Mouse (Mus musculus) lung, postnatal 25 days (tissue): ENCODE measurements around the gene C130050O18Rik.
"Not testable (repeated sequence)": the region's sequence is repeated elsewhere in the genome, so short reads cannot be mapped to it uniquely, and the experiment has no call there.

Source experiments
- DNase-seq: peaks from one replicate; pipeline ENCODE4 v3.0.0; 2022; ENCODE audit warnings: low spot score

The C130050O18Rik gene

DNA sequence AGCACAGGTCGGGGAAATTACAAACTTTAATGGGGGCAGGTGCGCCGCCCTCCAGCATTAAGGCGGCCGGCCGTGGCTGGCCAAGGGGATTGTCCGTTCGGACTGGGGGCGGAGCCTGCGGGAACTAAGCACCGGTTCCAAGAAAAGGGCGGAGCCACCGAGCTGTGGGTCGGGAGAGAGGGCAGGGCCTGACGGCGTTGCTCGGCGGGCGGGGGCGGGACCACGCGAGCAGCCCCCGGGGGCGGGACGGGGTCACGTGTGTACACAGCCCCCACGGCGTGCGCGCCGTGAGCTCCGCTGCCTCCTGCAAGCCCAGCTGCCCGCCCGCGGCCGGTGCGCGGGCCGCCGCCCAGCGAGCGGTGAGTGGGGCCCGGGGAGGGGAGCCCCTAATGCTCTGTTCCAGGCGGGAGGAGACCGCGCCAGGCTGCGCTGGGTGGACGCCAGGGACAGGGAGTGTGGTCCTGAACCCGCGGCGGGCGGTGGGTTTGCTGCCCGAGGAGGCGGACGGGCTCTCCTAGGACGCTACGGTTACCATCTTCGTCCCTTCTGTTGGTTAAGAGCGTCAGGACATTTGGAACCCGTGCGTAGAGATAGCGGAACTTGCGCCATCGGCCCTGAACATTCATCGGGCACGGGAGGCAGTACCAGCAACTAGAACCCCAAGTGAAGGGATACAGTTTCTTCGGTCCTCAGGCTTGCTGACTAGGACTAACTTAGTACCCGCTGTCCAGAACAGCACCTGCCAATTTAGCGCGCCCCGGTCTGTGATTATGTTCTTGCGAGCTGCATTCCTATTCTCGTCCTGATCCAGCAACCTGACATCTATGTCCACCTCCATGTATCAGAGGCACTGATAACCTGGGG, 24.5 kb upstream of the C130050O18Rik start:
- DNase-seq: peak; percentile 98

DNA sequence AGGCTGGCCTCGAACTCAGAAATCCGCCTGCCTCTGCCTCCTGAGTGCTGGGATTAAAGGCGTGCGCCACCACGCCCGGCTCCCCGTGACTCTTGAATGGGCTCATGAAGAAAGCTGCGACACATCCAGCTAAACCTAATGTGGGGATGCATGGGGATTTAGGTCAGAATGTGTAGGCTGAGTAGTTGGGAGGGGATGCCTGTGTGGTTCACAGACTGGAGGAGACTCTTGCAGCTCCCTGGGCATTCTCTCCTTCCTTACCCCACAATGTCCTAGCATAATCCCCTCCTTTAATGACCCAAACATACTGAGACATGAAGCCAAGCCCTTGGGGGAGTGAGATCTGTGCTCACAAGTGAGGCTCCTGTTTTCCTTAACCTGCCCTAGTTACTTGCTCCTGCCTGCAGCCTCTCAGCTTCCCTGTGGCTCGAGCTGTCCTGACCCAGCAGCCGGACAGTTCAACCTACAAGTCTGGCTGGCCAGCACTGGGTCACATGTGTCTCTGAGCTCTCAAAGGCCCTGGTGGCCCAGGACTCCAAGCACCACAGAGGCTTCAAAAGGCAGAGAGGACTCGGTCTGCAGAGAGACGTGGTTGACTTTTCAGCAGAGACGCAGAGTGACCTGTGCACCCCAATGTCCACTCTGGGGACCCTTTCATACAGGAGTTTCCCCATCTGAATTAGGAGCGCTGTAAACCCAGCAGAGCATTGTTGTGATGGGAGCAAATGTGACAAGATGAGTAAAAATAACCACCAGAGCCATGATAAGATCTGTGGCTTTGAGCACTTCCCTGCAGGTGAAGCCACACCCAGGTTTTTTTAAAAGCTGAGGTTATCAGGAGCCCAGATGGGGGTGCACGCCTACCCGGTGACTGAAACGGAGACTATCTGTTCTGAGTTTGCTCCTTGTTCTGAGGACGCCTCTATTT, 23.2 kb upstream of the C130050O18Rik start:
- peak; percentile 71 for DNase-seq

DNA sequence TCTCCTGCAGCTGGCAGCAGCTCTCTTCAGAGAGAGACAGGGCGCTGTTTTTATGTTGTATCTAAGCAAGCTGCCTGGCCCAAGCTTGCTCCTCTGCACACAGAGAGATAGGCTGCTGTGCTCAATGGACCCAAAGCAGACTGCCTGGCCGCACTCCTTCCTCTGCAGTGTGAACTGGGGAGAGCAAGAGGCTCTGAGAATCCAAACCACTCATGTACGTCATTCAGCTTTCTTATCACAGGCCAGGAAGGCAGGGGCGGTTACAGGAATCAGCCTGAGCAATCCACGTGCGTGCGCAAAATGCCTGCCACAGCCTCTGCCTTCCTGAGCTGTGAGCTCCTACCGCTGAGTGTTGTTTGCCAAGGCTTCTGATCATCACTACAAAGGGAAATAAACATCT, 22.3 kb upstream of the C130050O18Rik start:
- peak; percentile 90 for DNase-seq

DNA sequence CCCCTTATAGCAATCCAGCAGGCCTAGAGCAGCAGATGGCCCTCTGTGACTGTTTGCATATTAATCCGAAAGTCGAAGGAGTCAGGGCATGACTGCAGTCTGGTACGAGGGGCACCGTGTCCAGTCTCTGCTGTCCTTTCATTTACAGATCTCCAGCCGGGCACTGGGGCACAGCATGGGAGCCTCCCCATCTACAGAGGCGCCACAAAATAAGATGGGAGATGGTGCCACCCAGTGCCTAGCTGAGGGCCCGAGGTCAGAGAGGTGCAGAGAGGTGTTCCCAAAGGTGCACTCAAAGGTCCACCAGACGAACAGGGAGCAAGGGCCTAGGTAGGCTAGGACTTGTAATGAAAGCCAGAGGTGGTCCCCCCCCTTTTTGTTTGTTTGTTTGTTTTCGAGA, 21.8 kb upstream of the C130050O18Rik start:
- no peak for DNase-seq

DNA sequence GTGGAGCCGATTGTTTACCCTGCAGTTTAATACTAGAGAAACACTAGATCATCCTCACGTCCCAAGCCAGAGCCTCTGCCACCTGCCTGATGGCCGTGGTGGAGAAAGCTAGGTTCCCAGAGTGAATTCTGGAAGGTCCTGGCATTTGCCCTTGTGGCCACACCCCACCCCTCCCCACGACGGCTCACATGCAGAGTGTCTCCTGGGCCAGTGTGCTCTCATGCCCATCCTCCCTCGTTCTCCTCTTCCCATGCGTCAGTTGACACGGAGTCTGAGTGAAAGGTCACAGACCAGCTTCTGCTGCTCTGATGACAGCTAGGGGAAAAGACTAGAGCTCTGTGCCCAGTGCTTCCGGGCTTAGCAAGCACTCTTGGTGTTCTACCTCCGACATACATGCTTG, 20.5 kb upstream of the C130050O18Rik start:
- peak; percentile 76 for DNase-seq

DNA sequence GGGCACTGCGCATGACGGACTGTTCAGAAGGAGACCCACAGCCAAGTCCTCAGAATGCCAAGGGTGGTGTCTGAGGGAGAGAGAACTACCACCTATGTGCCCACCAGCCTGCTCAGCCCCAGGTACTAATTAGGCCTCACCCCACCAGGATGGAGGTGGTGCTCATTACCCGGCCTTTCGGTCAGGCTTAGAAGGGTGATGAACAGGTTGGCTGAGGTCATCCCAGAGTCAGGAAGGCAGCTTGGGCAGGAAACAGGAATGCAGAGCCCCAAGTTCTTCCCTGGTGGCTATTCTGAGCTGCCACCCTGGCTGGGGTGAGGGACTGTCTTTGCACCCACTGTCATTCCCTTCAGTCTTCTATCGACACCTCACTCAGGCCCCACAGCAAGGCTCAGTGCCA, 19.0 kb upstream of the C130050O18Rik start:
- no peak for DNase-seq

DNA sequence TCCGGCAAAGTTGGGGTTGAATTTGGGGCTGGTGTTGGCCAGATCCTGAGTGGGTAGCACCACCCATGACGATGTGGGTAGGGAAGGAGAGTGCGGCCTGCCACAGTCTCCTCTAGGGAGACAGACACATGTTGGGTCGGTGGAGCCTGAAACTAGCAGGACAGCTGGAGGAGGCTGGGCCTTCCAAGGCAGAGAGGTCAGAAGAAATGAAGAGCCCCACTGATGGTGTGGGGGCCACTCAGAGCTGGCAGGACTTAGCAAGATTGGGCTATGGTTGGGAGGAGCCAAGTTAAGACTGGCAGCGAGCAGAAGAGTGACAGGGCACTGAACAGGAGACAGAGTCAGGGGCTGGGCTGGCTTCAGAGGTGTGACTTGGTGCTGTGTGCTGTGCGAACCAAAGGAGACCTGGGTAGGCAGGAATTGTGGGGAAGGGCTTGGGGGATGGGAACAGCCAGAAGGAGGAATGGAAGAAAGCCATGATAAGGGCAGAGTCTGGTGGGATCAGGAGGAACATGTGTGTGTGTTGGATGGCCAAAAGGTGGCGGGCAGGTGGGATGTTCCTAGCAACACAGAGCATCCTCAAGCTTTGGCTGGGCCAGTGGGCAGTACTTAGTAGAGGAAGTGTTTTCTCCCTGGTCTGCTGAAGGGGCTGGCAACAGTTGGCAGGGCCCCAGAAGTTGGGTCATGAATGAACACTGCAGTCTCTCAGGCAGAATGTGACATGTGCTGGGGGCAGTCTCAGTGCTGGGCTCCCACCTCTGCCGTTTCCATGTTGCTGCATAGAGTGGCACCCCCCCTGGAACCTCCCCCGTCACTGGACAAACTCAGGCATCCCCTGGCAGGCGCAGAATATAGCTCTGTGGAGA, 17.5 kb upstream of the C130050O18Rik start:
- DNase-seq: peak; percentile 64

DNA sequence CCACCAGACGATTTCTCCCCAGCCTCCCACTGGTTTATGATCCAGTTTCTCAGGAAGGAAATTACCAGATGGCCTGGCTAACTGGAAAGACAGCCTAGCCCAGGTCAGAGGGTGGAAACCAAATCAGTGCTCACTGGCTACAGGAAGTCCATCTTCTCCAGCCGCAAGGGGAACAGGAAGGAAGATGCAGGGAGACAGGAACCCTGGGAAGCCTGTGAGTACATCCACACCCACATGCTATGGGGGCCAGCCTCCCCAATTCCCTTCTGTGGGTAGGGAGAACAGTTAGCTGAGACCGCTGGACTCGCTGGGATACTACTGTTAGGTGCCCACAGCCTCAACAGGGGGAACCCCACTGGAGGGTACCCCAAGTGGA, 16.9 kb upstream of the C130050O18Rik start:
- DNase-seq: peak; percentile 70

DNA sequence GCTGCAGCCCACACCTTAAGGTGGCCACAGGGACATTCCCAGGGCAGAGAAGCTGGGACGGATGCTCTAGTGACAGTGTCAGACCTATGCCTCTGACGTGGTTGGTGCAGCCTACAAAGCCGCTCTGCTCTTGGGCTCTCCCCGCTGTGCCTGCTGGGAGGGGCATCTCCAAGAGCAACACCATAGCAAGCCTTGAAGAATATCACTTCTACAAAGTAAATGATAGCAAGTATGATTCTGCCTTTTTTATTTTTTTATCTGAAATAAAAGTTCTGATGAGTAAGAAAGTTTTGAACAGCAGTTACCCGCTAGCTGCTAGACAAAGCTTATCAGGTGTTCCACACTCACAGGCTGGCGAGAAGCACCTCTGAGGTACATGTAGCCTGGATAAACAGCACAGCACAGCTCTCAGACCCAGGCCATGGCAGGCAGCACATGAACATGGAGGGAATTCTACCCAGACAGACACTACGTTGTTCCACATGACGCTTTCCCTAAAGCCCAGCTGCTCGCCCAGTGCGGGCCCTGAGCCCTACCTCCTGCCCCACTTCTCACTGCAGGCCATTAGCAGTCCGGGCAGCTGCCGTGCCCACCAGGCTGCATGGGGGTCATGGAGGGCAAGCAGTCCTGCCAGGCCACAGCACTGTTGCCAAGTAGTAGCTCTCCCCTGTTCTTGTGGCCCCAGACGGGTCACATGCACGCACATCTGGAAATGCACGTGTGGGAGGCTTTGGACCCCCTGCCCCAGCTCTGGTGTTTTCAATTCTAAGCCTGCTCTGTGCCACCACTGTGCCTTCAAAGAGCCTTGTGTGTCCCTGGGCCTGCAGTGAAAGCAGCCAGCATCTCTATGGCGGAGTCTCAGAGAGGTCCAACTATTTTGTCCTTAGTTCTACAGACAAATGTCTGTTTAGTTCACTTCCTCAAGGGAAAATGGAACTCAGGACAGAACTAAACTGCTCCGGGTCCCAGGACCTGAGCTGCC, 16.1 kb upstream of the C130050O18Rik start:
- no peak for DNase-seq

DNA sequence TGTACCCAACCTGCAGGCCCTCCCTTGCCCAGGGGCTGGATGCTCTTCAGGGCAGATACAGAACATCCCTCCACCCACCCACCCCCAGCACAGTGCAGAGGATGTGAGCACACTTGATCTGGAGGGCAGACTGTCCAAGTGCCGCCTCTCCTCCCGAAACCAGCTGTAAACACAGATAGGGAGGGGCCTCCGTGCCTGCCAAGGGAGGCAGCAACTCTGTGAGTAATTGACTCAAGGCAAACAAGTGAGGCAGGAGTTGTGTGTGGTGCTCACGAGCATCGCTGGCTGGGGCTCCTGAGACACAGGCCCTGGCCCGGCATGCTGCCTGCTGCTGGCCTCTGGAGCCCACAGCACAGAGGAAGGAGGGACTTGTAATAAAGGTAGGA, 15.4 kb upstream of the C130050O18Rik start:
- DNase-seq: peak; percentile 91

DNA sequence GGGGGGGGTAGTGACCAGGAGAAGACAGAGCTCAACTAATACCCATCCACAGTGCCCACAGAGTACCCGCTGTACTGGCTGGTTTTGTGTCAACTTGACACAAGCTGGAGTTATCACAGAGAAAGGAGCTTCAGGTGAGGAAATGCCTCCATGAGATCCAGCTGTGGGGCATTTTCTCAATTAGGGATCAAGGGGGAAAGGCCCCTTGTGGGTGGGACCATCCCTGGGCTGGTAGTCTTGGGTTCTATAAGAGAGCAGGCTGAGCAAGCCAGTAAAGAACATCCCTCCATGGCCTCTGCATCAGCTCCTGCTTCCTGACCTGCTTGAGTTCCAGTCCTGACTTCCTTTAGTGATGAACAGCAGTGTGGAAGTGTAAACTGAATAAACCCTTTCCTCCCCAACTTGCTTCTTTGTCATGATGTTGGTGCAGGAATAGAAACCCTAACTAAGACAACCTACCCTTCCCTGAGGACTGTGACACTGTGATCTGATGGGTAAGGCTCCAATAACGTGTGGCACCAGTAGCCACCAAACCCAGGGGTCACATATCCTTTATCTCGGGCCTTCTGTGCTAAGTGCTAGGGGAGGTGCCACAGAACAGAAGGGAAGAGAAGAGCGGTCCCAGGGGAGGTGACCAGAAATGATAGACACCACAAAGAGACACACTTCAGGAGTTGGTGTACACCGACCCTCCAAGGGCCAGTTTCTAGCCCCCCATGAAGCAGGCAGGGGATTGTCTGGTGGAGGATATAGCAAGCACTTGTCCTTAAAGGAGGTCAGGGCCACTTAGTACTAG, 14.6 kb upstream of the C130050O18Rik start:
- not testable (repeated sequence) for DNase-seq

DNA sequence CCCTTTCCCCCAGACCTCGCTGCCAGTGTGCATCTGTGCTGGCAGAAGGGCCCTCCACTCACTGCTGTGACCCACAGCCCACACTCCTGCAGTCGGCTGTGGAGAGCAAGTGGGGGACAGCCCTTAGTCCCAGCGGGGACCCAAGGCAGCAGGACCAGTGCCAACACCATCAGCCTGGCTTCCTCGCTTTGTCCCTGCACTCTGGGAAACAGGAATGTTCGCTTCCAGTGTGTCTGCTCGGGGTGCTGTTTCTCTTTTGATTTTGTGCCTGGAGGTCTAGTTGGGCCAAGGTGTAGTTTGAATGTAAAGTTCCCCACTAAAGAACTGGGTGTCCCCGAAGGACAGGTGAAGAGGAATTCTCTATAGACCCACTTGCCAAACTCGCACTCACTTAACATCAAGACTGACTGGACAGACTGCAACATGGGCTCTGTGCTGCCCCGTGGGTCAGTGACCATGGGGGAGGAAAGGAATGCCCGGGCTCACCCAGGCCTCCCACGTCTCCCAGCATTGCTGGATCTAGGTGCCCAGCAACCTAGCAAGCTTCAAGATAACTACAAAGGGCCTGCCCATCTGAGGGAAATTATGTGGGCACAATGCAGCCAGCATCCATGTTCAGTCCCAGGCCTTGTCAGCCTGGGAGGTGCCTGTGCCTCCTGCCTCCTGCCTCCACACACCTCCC, 13.6 kb upstream of the C130050O18Rik start:
- no peak for DNase-seq

DNA sequence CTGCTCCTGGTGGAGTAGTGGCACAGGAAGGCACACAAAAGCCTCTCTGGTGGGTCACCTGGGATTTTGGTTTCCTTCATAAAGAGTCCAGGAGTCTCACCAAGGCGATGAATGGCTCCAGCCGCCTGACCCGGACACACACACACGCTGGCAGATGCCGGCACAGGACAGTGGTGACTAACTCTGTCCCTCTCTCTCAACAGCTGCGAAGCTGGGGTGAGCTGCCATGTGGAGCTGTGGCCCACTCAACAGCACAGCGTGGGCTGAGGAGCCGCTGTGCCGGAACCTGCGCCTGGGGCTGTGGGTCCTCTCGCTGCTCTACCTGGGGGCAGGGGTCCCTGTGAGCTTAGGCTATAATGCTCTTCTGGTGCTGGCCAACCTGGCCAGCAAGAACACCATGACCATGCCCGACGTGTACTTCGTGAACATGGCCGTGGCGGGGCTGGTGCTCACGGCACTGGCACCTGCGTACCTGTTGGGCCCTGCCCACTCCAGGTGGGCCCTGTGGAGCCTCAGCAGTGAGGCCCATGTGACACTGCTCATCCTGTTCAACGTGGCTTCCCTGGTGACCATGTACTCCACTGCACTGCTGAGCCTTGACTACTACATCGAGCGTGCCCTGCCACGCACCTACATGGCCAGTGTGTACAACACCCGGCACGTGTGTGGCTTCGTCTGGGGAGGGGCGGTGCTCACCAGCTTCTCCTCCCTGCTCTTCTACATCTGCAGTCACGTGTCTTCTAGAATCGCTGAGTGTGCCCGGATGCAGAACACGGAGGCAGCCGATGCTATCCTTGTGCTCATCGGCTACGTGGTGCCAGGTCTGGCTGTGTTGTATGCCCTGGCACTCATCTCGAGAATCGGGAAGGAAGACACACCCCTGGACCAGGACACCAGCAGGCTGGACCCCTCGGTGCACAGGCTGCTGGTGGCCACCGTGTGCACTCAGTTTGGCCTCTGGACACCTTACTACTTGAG, 12.6 kb upstream of the C130050O18Rik start:
- DNase-seq: no peak

DNA sequence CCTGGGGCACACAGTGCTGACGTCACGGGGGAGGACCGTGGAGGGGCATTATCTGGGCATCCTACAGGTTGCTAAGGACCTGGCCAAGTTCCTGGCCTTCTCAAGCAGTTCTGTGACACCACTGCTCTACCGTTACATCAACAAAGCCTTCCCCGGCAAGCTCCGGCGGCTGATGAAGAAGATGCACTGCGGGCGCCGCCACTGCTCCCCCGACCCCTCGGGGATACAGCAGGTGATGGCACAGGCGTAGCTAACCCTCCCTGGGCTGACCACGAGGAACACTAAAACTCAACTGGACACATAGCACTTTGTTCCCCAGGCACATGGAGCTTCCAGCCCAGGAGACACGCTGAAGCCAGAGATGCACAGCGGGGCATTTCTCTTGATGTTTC, 11.9 kb upstream of the C130050O18Rik start:
- DNase-seq: no peak

DNA sequence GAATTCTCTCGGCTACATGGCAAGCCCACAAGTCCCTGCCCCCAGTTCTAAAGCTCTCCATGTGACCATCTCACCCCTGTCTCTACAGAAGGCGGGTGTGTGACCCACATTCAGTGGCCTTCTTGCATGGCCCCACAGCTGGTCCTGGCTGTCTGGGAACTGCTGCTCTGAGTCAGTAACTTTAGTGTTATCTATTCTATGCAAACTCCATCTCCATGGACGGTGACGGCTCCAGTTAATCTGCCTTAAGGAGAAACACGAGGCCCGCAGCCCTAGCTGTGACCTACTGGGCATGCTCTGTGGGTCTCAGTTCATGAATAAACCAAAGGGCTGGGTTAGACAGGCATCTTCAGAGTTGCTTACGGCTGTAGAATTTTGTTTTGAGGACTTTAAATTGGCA, 10.7 kb upstream of the C130050O18Rik start:
- no peak for DNase-seq

DNA sequence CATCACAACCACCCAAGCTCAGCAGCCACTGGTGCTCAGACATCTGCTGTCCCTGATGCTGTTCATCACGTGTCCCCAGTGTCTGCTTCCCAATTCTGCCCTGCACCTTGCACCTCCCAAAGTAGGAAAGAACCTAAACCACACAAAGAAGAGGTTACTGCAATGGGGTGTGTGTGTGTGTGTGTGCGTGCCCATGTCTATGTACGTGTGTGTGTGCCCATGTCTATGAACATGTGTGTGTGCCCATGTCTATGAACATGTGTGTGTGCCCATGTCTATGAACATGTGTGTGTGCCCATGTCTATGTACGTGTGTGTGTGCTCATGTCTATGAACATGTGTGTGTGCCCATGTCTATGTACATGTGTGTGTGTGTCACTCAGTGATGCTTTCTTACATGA, 9.6 kb upstream of the C130050O18Rik start:
- DNase-seq: no peak

DNA sequence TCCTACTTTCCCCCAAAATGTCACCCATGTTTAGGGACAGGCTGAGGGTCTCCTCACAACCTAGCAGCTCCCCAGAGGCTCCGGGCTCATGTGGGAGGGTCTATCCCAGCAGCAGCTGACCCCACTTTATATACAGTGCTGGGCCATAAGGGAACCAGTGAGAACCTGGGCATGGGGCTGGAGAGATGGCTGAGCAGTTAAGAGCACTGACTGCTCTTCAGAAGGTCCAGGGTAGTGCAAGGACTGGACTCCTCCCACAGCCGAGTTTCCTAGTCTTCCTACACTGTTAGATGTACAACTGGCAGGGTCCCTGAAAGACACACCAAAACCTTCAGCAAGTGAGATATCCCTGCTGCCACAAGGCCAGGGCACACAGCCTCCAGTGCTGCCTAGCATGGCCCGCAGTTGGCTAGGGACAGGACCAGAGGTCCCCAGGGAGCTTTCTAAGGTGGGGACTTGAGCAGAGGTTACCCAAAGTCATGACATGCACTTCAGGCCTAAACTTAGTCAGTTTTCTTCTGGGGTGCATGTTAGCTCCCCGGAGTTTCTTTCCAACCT, 7.6 kb upstream of the C130050O18Rik start:
- DNase-seq: no peak
